Mouse (Mus musculus): ENCODE measurements around the gene Myo10. TPM values are rescaled to one million over a fixed set of nuclear protein-coding genes. Genes with fewer than 3 reads are reported as not detected.

Myo10 gene
- total and polyA plus RNA-seq, 2 experiments from 2014 or later, result 29.3 to 34.7 TPM

GRCm38 (mm10) chr15:25773711-25774513, 151.6 kb downstream of the Myo10 start:
- DNase-seq (ENCODE audit: low spot score) (peak; percentile 85), ATAC-seq (ENCODE audit: low FRiP score) (peak; percentile 74)
- Histone ChIP-seq H3K27ac (ENCODE audit: low read depth, low read length) (peak overlapping the region; percentile 68), H3K27me3 (ENCODE audit: insufficient read depth, low read length) (no peaks in the 10 kb centered on the region), H3K4me2 (ENCODE audit: low read depth, low read length, poor library complexity, severe bottlenecking) (peak overlapping the region; percentile 56), H3K36me3 (ENCODE audit: insufficient read depth, low read length) (no peaks in the 10 kb centered on the region), H3K9me3 (ENCODE audit: low read length) (no peaks in the 10 kb centered on the region), H3K4me1 (ENCODE audit: insufficient read depth, low read length) (peaks cover 4% of the 10 kb centered on the region; the same call in 1 of the 2 replicates), H3K9ac (replicated peaks; ENCODE audit: low read length, poor library complexity, severe bottlenecking) (0 out of 2 replicates have a peak overlapping the region, but pooled peaks have one; percentile 19), H3K4me3 (ENCODE audit: low read depth, low read length) (peak overlapping the region; percentile 28)
- no peak for TF ChIP-seq CTCF (IDR thresholded peaks at IDR 0.05)
- WGBS, result 2% methylated on average over 21 of the region's 21 CpGs

GRCm38 (mm10) chr15:25778937-25779336, 156.6 kb downstream of the Myo10 start:
- whole genome bisulfite sequencing, result 78% methylated on average over 8 of the region's 8 CpGs
- no peaks in the 10 kb centered on the region for H3K27me3 ChIP-seq (ENCODE audit: insufficient read depth, low read length)

GRCm38 (mm10) chr15:25779522-25780191, 157.3 kb downstream of the Myo10 start:
- H3K27me3 ChIP-seq (ENCODE audit: insufficient read depth, low read length), result no peaks in the 10 kb centered on the region
- H3K27ac ChIP-seq (ENCODE audit: low read depth, low read length), result 0 out of 2 replicates have a peak overlapping the region, but pooled peaks have one; percentile 43
- no peaks in the 10 kb centered on the region for H3K9me3 ChIP-seq (ENCODE audit: low read length)
- no peak overlapping the region for H3K4me2 ChIP-seq (ENCODE audit: low read depth, low read length, poor library complexity, severe bottlenecking)
- TF ChIP-seq CTCF (IDR thresholded peaks at IDR 0.05), result no peak
- DNase-seq (ENCODE audit: low spot score), result no peak
- ATAC-seq (ENCODE audit: low FRiP score), result no peak
- no peak overlapping the region for H3K9ac ChIP-seq (replicated peaks; ENCODE audit: low read length, poor library complexity, severe bottlenecking)
- H3K4me3 ChIP-seq (ENCODE audit: low read depth, low read length), result no peak overlapping the region
- 73% methylated on average over 23 of the region's 23 CpGs for WGBS
- H3K4me1 ChIP-seq (ENCODE audit: insufficient read depth, low read length), result no peaks in the 10 kb centered on the region
- peaks cover 20% of the 10 kb centered on the region for H3K36me3 ChIP-seq (ENCODE audit: insufficient read depth, low read length)

More at GRCm38 (mm10) chr15:25778937-25779336, 156.6 kb downstream of the Myo10 start:
- TF ChIP-seq CTCF (IDR thresholded peaks at IDR 0.05), result no peak
- Histone ChIP-seq H3K4me2 (ENCODE audit: low read depth, low read length, poor library complexity, severe bottlenecking) (no peak overlapping the region), H3K9ac (replicated peaks; ENCODE audit: low read length, poor library complexity, severe bottlenecking) (no peak overlapping the region), H3K9me3 (ENCODE audit: low read length) (no peaks in the 10 kb centered on the region), H3K4me1 (ENCODE audit: insufficient read depth, low read length) (0 out of 2 replicates have a peak, but pooled peaks cover 4% of the 10 kb centered on the region), H3K27ac (ENCODE audit: low read depth, low read length) (no peak overlapping the region), H3K4me3 (ENCODE audit: low read depth, low read length) (no peak overlapping the region), H3K36me3 (ENCODE audit: insufficient read depth, low read length) (peaks cover 16% of the 10 kb centered on the region)
- DNase-seq (ENCODE audit: low spot score), result no peak
- ATAC-seq (ENCODE audit: low FRiP score), result no peak

DNA sequence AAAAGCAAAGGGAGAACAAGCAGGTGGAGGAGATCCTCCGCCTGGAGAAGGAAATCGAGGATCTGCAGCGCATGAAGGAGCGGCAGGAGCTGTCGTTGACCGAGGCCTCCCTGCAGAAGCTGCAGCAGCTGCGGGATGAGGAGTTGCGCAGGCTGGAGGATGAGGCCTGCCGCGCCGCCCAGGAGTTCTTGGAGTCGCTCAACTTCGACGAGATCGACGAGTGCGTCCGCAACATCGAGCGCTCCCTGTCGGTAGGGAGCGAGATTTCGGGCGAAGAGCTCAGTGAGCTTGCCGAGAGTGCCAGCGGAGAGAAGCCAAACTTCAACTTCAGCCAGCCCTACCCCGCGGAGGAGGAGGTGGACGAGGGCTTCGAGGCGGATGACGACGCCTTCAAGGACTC, 158.7 kb downstream of the Myo10 start:
- ATAC-seq (ENCODE audit: low FRiP score) (no peak), DNase-seq (ENCODE audit: low spot score) (no peak)
- Histone ChIP-seq H3K4me1 (ENCODE audit: insufficient read depth, low read length) (no peaks in the 10 kb centered on the region), H3K4me2 (ENCODE audit: low read depth, low read length, poor library complexity, severe bottlenecking) (no peak overlapping the region), H3K27ac (ENCODE audit: low read depth, low read length) (no peak overlapping the region), H3K9me3 (ENCODE audit: low read length) (no peaks in the 10 kb centered on the region), H3K4me3 (ENCODE audit: low read depth, low read length) (no peak overlapping the region), H3K9ac (replicated peaks; ENCODE audit: low read length, poor library complexity, severe bottlenecking) (no peak overlapping the region), H3K27me3 (ENCODE audit: insufficient read depth, low read length) (no peaks in the 10 kb centered on the region), H3K36me3 (ENCODE audit: insufficient read depth, low read length) (peaks cover 22% of the 10 kb centered on the region)
- WGBS, result 85% methylated on average over 33 of the region's 33 CpGs
- no peak for TF ChIP-seq CTCF (IDR thresholded peaks at IDR 0.05)

DNA sequence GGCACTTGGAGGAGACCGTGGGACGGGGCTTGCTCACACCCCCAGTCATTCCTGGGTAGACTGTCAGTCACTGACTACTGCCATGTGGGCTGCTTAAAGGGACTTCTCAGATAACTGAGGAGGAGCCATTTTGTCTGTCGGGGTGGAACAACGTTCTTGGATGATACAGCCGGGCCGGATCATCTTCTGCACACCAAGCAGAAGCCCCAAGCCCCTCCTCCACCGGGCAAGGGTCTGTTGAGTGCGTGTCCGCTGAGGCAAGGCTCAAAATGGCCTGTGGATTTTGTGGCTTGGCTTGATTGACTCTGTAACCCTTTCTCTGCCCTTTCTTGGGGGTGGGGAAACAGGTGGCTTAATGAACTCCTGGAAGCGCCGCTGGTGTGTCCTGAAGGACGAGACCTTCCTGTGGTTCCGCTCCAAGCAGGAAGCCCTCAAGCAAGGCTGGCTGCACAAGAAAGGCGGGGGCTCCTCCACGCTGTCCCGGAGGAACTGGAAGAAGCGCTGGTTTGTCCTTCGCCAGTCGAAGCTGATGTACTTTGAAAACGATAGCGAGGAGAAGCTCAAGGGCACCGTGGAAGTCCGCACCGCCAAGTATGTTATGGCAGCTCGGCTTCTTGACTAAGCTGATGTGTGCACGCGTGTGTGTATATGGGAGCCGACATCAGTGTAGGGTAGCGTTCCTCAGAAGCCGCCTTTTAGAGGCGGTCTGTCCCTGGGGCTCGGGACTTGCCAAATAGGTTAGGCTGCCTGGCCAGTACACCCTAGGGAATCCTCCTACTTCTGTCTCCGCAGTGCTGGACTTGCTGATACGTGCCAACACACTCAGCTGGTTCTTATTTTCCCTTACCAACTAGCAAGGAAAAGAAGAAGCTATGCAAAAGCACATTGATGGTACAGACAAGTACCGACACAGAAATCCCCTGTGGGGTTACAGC, 163.4 kb downstream of the Myo10 start:
- WGBS, result 89% methylated on average over 35 of the region's 35 CpGs
- peaks cover 17% of the 10 kb centered on the region for H3K36me3 ChIP-seq (ENCODE audit: insufficient read depth, low read length)

More for the DNA sequence above, 163.4 kb downstream of the Myo10 start:
- no peak for DNase-seq (ENCODE audit: low spot score)
- Histone ChIP-seq H3K4me3 (ENCODE audit: low read depth, low read length) (no peak overlapping the region), H3K4me2 (ENCODE audit: low read depth, low read length, poor library complexity, severe bottlenecking) (no peak overlapping the region), H3K9ac (replicated peaks; ENCODE audit: low read length, poor library complexity, severe bottlenecking) (no peak overlapping the region), H3K27me3 (ENCODE audit: insufficient read depth, low read length) (no peaks in the 10 kb centered on the region), H3K9me3 (ENCODE audit: low read length) (no peaks in the 10 kb centered on the region), H3K4me1 (ENCODE audit: insufficient read depth, low read length) (no peaks in the 10 kb centered on the region), H3K27ac (ENCODE audit: low read depth, low read length) (no peak overlapping the region)
- no peak for TF ChIP-seq CTCF (IDR thresholded peaks at IDR 0.05)
- ATAC-seq (ENCODE audit: low FRiP score), result no peak

Data from midbrain, postnatal 0 days (tissue).